Mouse (Mus musculus) liver, postnatal 0 days (tissue): ENCODE measurements around the gene Prr11.
A peak's percentile ranks its signal among the peaks of the same experiment; 100 is the strongest.

Experiments used
- CTCF ChIP-seq: sonication (generic); IDR thresholded peaks from 2 replicates; pipeline ENCODE4 v1.5.1; 2016; ENCODE audit warnings: antibody characterized with exemption, low read depth
- EP300 ChIP-seq: IDR thresholded peaks from 2 replicates; pipeline ENCODE4 v1.6.1; 2016; ENCODE audit warnings: antibody characterized with exemption, low read depth, mild to moderate bottlenecking

DNA sequence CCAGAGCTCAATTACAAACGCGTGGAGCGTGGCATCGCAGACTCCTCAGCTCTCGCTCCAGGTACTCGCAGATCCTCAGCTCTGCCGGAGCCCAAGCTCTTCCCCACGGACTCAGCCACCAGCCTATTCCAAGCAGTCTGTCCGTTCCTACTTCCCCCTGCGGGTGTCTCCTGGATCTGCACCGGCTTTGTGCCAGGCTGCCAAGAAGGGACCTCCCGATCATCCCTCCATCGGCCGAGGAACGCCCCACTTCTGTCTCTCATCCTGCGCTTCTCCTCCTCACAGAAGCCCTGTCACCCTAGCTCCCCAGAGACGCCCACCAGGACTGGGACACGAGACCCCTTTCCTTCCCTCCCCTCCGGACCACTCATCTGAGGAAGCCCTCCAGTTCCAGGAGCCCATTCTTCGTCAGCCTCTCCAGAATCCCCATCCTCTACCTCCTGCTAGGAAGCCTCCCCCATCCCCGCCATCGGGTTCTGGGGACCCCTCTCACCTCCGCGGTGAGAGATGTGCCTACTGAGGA lies 35.1 kb downstream of the Prr11 start:
- TF ChIP-seq EP300 (no peak), CTCF (peak; percentile 57)
